Comparison of ENCODE assay signal across 26 mouse cellular contexts in genomic region chr2:49344287-49344686, GRCm38 (mm10).
DNase-seq lines count a peak whose midpoint lies in the region; ATAC-seq lines count a peak whose summit lies in the region.
"Had no signal": no experiment of that assay in that cellular context is flagged by ENCODE, and none has a peak within 500 bp of the region (broad histone marks: within the 10 kb centered on the region; RNA-seq: fewer than 3 reads in every experiment).

No protein-coding gene starts in this region.

- no peaks in the 10 kb centered on the region for H3K4me1 ChIP-seq in forebrain, embryonic 13.5 days
- peaks cover 9% of the 10 kb centered on the region; the same call in 1 of the 2 replicates for H3K4me1 ChIP-seq in forebrain, embryonic 10.5 days
- H3K4me1 ChIP-seq: embryonic facial prominence, embryonic 12.5 days; hindbrain, embryonic 13.5 days; limb, embryonic 15.5 days; neural tube, embryonic 12.5 days had no signal

- no peak overlapping the region for H3K4me3 ChIP-seq in forebrain, embryonic 13.5 days
- H3K4me3 ChIP-seq in forebrain, embryonic 10.5 days = no peak overlapping the region
- H3K4me3 ChIP-seq: embryonic facial prominence, embryonic 12.5 days; heart, adult 2 months; heart, embryonic 15.5 days; hindbrain, embryonic 13.5 days; limb, embryonic 15.5 days; lung, embryonic 15.5 days; neural tube, embryonic 12.5 days had no signal

- no peaks in the 10 kb centered on the region for H3K9me3 ChIP-seq in forebrain, embryonic 13.5 days (replicated peaks)
- H3K9me3 ChIP-seq in forebrain, embryonic 10.5 days = no peaks in the 10 kb centered on the region
- H3K9me3 ChIP-seq: embryonic facial prominence, embryonic 12.5 days; G1E; heart, embryonic 15.5 days; hindbrain, embryonic 13.5 days; limb, embryonic 15.5 days; lung, embryonic 15.5 days; neural tube, embryonic 12.5 days had no signal

- 90% methylated on average over 2 of the region's 2 CpGs for WGBS in forebrain, embryonic 13.5 days
- 92% methylated on average over 2 of the region's 2 CpGs for WGBS in forebrain, embryonic 10.5 days

- H3K9ac ChIP-seq in forebrain, embryonic 13.5 days = no peak overlapping the region
- H3K9ac ChIP-seq: embryonic facial prominence, embryonic 12.5 days; heart, embryonic 15.5 days; hindbrain, embryonic 13.5 days; limb, embryonic 15.5 days; liver, embryonic 14.5 days; lung, embryonic 15.5 days; neural tube, embryonic 12.5 days had no signal

- no peak overlapping the region for H3K4me2 ChIP-seq in forebrain, embryonic 13.5 days
- H3K4me2 ChIP-seq: embryonic facial prominence, embryonic 12.5 days; heart, embryonic 15.5 days; hindbrain, embryonic 13.5 days; limb, embryonic 15.5 days; lung, embryonic 15.5 days; neural tube, embryonic 12.5 days had no signal

- DNase-seq in forebrain, embryonic 10.5 days (ENCODE audit: extremely low spot score, low spot score) = no peak
- DNase-seq in layer of hippocampus, postnatal 10 days (ENCODE audit: low spot score in 2 of 2) = peak; percentile 25 to 31
- no peak for DNase-seq in layer of hippocampus, adult 9-10 months (ENCODE audit: low spot score)
- DNase-seq in 3134 (ENCODE audit: extremely low read depth, insufficient read length, low spot score) = peak; percentile 15
- DNase-seq in adipocyte (ENCODE audit: low spot score) = peak; percentile 35
- DNase-seq in lung, adult 18-20 months = no peak
- DNase-seq: adrenal gland, postnatal 25 days; B cell, adult 2 months; cerebellum, postnatal 25 days; gastrocnemius, postnatal 36 days; heart, adult 2 months; heart, postnatal 36 days; kidney, adult 2 months; lung, postnatal 4 days; retina, postnatal 1 day; thymus, postnatal 14 days had no signal

- H3K36me3 ChIP-seq in forebrain, embryonic 13.5 days (ENCODE audit: poor library complexity, severe bottlenecking) = no peaks in the 10 kb centered on the region
- H3K36me3 ChIP-seq in forebrain, embryonic 10.5 days (replicated peaks) = no peaks in the 10 kb centered on the region
- H3K36me3 ChIP-seq: embryonic facial prominence, embryonic 12.5 days; G1E; heart, embryonic 15.5 days; hindbrain, embryonic 13.5 days; limb, embryonic 15.5 days; lung, embryonic 15.5 days; neural tube, embryonic 12.5 days had no signal

- no peaks in the 10 kb centered on the region for H3K27me3 ChIP-seq in forebrain, embryonic 13.5 days
- H3K27me3 ChIP-seq in forebrain, embryonic 10.5 days (ENCODE audit: poor library complexity, severe bottlenecking) = no peaks in the 10 kb centered on the region
- H3K27me3 ChIP-seq: embryonic facial prominence, embryonic 12.5 days; heart, embryonic 15.5 days; hindbrain, embryonic 13.5 days; limb, embryonic 15.5 days; lung, embryonic 15.5 days; neural tube, embryonic 12.5 days had no signal

- H3K27ac ChIP-seq in forebrain, embryonic 13.5 days = no peak overlapping the region
- H3K27ac ChIP-seq in forebrain, embryonic 10.5 days = no peak overlapping the region
- H3K27ac ChIP-seq: embryonic facial prominence, embryonic 12.5 days; heart, adult 2 months; heart, embryonic 15.5 days; hindbrain, embryonic 13.5 days; kidney, postnatal 0 days; limb, embryonic 15.5 days; liver, embryonic 14.5 days; lung, embryonic 15.5 days; neural tube, embryonic 12.5 days had no signal

- ATAC-seq in forebrain, embryonic 13.5 days = peak; percentile 74

Comparison
In these comparisons a context has a peak if more than half of its experiments do, and no peak if none do; other contexts are left out.
1. DNase-seq: peak in layer of hippocampus, postnatal 10 days (2 of 2), 3134 (single experiment) and adipocyte (single experiment); none in forebrain, embryonic 10.5 days (single experiment), layer of hippocampus, adult 9-10 months (single experiment) and lung, adult 18-20 months (0 of 2).